Mouse (Mus musculus) right cerebral cortex, adult 2 months (tissue): ENCODE data around the gene Nampt.
A peak's percentile ranks its signal among the peaks of the same experiment; 100 is the strongest.
"Not testable (repeated sequence)": the region's sequence is repeated elsewhere in the genome, so short reads cannot be mapped to it uniquely, and the experiment has no call there.

Experiments used
- DNase-seq, 2 experiments: peaks; one replicate each; pipeline ENCODE4 v3.0.0; 2021 to 2022; ENCODE audit warnings: low spot score in 2 of 2

The Nampt gene

DNA sequence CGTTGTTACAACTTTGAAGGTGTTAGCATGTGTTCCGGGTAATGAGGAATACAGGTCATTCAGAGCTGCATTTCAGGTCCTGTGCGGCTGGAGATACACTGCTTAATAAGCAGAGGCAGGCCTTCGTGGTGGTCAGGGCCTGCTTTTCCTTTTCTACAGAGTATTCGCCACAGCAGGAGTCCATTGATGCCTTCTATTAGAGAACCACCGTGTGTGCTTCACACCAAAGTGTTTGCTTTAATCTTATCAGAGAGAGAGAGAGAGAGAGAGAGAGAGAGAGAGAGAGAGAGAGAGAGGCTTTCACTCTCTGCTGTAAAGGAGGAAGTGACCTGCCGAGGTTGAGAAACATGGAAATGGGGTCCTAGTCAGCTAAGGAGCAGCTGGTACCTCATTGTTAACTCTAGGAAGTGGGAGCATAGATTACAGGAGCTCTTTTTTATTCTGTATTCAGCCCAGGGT is 22.1 kb downstream of the Nampt start:
- no peak for DNase-seq

DNA sequence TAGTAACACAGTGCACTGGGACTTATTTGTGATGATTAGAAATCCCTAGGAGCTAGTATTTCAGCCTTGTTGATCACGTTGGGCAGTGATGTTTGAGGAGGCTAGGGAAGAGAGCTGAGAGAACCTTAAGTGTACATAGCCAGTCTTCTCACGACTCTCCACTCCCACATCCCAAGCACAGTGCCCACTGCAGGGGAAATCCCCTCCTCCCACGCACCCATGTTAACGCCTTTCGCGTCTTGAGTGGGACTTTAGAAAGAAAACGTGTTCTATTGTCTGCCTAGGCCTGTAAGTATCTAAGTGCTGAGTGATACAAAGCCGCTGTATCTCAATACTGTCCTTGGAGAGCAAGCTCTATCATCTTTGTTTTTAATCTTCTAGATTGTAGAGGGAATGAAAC is 27.0 kb downstream of the Nampt start:
- DNase-seq = no peak

GRCm38 (mm10) chr12:32853757-32854156 is 34.4 kb downstream of the Nampt start:
- DNase-seq = no peak

GRCm38 (mm10) chr12:32854866-32855265 is 35.5 kb downstream of the Nampt start:
- no peak for DNase-seq

DNA sequence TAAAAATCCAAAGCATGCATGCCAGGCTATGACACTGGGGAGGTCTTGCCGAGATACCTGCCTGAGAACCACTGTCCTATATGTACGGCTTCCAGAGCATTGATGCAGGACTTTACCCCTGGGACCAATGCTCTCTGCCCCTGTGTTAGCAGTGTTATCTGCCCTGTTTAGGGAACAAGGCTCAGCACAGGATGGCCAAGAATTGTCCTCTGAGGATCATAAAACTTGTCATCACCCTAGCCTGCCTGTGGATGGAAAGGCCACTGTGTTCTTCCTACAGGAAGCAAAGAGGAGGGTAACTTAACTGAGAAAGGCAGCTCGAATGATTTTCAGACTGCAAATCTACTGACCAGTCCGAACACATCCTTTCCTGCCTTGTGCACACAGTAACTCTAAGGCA is 36.1 kb downstream of the Nampt start:
- DNase-seq = no peak

DNA sequence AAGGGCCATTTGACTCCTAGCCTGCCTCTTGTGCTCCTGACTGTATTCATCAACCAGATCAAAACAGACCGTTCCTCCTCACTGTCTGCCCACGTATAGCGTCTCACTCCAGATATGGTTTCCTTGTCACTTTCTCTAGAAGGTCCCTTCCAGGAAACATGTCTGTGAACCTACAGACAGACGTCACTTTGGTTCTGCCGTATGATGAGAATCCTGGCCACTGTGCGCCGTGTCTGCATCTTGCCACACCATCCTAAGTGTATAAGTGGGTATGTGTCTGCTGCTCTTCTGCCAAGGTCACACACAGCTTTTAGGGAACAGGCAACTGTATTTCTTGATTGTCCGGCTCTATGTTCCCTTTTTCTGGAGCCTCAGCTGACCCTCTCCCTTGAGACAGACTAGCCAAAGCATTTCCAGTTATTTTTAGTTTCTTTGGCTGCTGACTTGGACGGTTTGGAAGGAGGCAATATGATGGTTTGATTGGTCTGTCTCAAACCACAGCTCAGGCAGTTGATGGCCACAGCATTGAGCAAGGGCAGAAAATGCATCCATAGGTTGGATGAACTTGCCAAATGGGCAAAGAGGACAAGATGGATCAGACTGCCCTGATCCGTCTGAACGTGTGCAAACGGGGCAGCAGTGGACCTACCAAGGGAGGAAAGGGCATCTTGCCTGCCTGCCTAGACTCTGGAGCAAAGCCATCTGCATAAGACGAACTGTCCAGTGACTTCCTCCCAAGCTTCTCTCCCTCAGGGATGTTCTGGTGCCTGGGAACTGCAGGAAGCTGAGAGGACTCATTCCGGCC is 37.6 kb downstream of the Nampt start:
- no peak for DNase-seq

GRCm38 (mm10) chr12:32858444-32858843 is 39.1 kb downstream of the Nampt start:
- DNase-seq = no peak

DNA sequence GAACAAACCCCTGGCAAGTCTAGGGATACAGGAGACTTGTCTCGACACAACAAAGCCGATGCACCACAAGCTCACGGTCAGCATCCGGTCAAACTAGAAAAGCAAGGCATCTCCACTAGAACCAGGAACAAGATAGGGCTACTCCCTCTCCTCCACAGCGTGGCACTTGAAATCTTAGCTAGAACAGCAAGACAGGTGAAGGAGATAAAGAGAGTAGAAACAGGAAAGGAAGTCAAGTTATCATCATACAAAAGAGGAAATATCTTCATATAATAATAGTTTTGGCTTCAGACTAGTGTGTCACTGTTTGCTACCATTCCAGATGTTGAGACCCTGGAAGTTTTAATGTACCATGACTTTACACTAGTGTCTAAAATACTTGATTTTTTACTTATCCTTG is 41.5 kb downstream of the Nampt start:
- DNase-seq = no peak

GRCm38 (mm10) chr12:32870815-32871214 is 51.5 kb downstream of the Nampt start:
- DNase-seq = no peak

DNA sequence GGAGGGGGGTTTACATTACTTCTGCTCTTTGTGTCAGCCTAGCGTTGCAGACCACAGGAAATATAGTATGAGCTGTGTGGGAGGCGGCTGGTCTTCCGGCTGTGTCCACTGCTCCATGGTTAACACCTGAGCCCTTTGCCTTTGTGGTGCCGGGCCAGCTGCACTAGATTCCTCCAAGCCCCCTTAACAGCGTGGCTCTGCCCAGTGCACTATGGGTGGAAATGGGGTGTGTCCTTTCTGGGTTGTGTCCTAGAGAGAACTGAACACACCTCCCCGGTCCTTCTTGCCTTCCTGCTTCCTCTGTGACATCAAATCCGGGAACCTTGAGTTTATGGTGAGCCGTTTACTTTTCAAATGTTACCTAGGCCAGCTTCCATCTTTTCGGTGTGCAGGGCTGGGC is 58.2 kb downstream of the Nampt start:
- no peak for DNase-seq

DNA sequence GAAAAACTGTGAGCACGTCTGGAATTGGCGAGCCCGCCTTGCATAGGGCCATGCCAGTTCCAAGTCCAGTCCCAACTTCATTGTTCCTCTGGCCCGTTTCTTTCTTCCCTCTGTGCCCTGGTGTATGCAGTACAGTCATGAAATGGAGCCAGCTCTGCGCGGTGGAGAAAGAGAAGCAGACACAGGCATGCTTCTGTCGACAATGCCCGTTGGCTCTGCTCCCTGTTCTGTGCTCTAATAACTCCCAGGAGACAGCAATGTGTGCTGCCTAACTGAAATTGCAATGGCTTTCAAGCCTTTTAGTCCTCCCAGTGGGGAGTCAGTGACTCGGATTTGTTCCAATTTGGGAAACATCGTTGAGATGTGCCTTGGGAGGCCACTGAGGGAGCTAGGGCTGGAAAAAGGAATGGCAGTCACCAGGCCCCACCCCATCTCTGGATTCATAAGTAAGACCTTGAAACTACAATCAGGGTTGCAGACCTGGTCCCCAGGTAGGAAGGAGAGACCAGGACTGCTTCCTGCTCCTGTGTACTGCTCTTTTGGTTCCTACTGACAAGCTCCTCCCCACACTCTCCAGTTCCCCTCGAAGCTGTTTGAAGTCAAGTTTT is 58.7 kb downstream of the Nampt start:
- DNase-seq = no peak

DNA sequence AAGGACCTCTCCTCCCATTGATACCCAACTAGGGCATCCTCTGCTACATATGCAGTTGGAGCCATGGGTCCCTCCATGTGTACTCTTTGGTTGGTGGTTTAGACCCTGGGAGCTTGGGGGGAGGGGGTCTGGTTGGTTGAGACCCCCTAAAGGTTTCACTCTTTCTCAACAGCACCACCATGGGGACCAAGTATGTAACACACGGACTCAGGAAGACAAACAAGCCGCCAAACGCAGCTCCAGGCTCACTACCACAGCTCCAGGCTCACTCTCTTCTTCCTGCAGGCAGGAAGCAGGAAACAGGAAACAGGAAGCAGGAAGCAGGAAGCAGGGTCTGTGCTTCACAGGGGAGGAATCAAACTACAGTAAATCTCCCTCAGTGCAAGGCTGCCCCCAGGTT is 60.0 kb downstream of the Nampt start:
- no peak for DNase-seq

GRCm38 (mm10) chr12:32884356-32884755 is 65.0 kb downstream of the Nampt start:
- DNase-seq = no peak

- no peak for DNase-seq
Observed at GRCm38 (mm10) chr12:32885041-32885440, 65.7 kb downstream of the Nampt start.

- no peak for DNase-seq
Observed at GRCm38 (mm10) chr12:32886353-32886752, 67.0 kb downstream of the Nampt start.

- no peak for DNase-seq
Observed at GRCm38 (mm10) chr12:32888226-32888625, 68.9 kb downstream of the Nampt start.

GRCm38 (mm10) chr12:32889846-32890245 is 70.5 kb downstream of the Nampt start:
- no peak for DNase-seq

GRCm38 (mm10) chr12:32890455-32890854 is 71.1 kb downstream of the Nampt start:
- no peak for DNase-seq

- not testable (repeated sequence) for DNase-seq
Observed at GRCm38 (mm10) chr12:32891271-32891670, 71.9 kb downstream of the Nampt start.

DNA sequence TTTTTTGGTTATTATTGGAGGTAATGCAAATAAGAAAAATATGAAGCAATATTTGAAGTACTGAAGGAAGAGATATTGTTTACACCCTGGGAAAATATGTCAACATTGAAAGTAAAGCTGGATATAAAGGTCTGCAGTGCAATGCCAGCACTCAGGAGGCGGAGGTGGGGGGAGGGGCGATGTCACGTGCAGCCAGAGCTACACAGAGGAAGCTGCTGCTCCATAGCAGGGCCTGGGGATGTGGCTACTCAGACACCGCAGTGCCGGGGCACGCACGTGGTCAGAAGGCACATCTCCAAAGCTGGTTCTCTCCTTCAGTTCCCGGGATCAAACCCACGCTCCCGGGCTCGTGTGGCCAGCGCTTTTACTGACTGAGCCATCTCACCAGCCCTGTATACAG is 73.9 kb downstream of the Nampt start:
- no peak for DNase-seq

- DNase-seq = no peak
Observed at GRCm38 (mm10) chr12:32895806-32896205, 76.5 kb downstream of the Nampt start.

DNA sequence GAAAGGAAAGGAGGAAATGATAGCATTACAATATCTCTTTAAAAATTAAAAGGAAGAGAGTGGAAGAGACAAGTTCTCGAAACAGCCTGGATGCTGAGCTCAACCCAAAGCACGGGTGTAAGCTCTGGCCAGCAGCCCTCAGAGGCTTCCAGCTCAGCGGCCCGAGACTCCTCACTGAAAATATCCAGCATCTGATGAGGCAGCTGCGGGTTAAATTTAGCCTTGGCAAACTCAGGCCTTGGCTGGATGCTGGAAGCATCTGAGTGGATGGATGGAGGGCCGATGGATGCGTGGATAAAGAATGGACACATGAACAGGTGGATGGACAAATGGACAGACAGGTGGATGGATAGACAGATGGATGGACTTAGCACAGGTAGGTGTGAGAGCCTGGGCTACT is 77.2 kb downstream of the Nampt start:
- peak in 1 of 2 experiments; percentile 44 for DNase-seq
